Mouse (Mus musculus) 416B (cell line): ENCODE results near the gene Cbx2.

ENCODE experiments used
- DNase-seq: peaks from one replicate; pipeline ENCODE4 v3.0.0; 2011; ENCODE audit warnings: low read depth

Cbx2 gene

GRCm38 (mm10) chr11:119017506-119017905 is 5.3 kb upstream of the Cbx2 start:
- no peak for DNase-seq

GRCm38 (mm10) chr11:119021180-119021579 is 1.6 kb upstream of the Cbx2 start:
- DNase-seq, result peak; percentile 48

- DNase-seq, result no peak
These were observed 481 bp upstream of the Cbx2 start for GRCm38 (mm10) chr11:119022068-119022894.

GRCm38 (mm10) chr11:119023616-119023980 is 836 bp downstream of the Cbx2 start:
- DNase-seq, result no peak

GRCm38 (mm10) chr11:119024260-119024659 is 1.5 kb downstream of the Cbx2 start:
- peak; percentile 47 for DNase-seq

GRCm38 (mm10) chr11:119026203-119026602 is 3.4 kb downstream of the Cbx2 start:
- DNase-seq, result no peak

GRCm38 (mm10) chr11:119033874-119034558 is 11.3 kb downstream of the Cbx2 start:
- DNase-seq, result peak; percentile 76

- no peak for DNase-seq
These were observed 11.9 kb downstream of the Cbx2 start for GRCm38 (mm10) chr11:119034635-119035034.

GRCm38 (mm10) chr11:119035094-119035685 is 12.4 kb downstream of the Cbx2 start:
- DNase-seq, result no peak

GRCm38 (mm10) chr11:119035686-119036165 is 13.0 kb downstream of the Cbx2 start:
- no peak for DNase-seq

- no peak for DNase-seq
These were observed 13.7 kb downstream of the Cbx2 start for GRCm38 (mm10) chr11:119036447-119036846.

- no peak for DNase-seq
These were observed 14.4 kb downstream of the Cbx2 start for GRCm38 (mm10) chr11:119036934-119037779.

GRCm38 (mm10) chr11:119037780-119038401 is 15.1 kb downstream of the Cbx2 start:
- DNase-seq, result no peak

GRCm38 (mm10) chr11:119038744-119039484 is 16.2 kb downstream of the Cbx2 start:
- no peak for DNase-seq

- peak; percentile 61 for DNase-seq
These were observed 17.2 kb downstream of the Cbx2 start for GRCm38 (mm10) chr11:119039732-119040512.

- DNase-seq, result peak; percentile 100
These were observed 18.0 kb downstream of the Cbx2 start, which contains the start of gene Cbx8 for GRCm38 (mm10) chr11:119040600-119041324. Cbx8 (minus strand) TSS chr11:119040969.

- no peak for DNase-seq
These were observed 18.6 kb downstream of the Cbx2 start for GRCm38 (mm10) chr11:119041325-119041716.

GRCm38 (mm10) chr11:119041750-119042465 is 19.1 kb downstream of the Cbx2 start:
- no peak for DNase-seq
